Mouse (Mus musculus): ENCODE measurements at regions not wholly inside any gene's neighbourhood (a gene's known extent, or its start where the extent isn't known, plus 50 kb on each side); places are given as distances from the start of the nearest gene placed in this dataset.

DNA sequence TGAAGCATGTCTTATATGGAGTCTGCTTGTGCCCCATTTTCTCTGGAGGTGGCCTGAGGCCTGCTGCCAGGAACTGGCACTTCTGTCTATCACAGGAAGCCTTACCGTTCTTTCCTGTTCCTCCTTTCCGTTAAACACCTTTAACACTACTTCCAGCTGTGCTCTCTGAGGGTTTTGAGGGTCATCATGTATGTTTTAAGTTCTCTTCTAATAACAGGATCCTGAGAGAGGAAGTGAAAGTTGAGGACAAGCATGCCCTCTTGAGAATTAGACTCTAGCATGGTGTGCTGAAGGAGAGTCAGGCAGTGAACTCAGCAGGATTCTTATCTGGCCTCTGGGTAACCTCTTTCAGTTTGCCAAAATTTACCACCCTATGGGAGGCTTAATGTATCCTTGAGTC, 418.0 kb upstream of the 9430069I07Rik start:
- DNase-seq (ENCODE audit: low spot score in 2 of 2): no peak

DNA sequence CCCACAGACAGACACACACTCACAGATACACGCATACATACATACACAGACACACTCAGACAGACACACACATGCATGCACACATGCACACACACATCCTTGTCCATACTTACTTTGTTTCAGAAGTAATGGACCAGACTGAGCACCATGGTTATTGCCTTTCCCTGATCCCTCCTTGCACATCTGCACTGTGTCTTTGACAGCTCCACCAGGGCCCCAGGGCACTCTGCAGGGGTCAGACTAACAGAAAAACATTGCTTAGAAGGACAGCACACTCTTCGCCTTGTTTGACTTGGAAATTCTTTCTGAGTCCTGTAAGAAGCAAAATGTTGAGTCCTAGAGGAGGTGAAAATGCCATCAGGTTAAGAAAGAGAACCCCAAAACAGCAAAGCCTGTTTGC, 394.1 kb upstream of the 9430069I07Rik start:
- DNase-seq (ENCODE audit: low spot score in 2 of 2): no peak

DNA sequence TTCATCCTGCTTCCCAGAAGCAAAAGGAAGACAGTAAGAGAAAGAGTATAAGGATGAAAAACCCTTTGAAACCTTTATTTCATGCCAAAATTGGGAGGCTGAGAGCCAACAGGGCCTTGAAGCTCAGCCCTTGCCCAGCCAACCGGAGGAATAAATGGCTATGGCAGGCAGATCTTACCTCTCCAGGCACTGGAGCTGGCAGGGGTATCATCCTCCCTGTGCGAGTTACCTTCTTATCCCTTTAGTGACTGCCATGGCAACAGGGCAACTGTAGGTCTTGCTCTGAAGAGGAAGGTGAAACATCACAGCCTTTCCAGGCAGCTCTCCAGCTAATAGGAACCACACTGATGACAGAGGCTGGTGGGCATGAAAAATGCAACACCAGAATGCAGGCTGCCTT, 393.3 kb upstream of the 9430069I07Rik start:
- DNase-seq (ENCODE audit: low spot score in 2 of 2): no peak

DNA sequence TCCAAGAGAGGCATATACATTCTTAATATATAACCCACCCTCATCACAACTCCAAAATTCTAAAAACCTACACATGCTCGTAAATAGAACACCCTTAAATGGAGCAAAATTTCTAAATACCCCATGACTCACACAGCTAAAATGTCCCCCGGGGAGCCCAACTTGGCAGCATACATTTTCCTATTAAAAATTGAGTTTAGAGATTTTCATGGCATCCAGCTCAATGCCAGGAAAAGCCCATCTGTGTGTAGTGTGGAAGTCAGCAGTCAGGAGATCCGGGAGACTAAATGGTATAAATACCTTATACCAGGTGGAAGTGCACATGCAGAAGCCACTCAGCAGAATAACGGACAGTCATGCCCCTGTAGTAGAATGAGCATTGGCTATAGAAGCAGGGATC, 389.4 kb upstream of the 9430069I07Rik start:
- no peak for DNase-seq (ENCODE audit: low spot score in 2 of 2)

GRCm38 (mm10) chr15:34743130-34743782, 385.6 kb upstream of the 9430069I07Rik start:
- peak in 1 of 2 experiments; percentile 27 for DNase-seq (ENCODE audit: low spot score in 2 of 2)

- no peak for DNase-seq (ENCODE audit: low spot score in 2 of 2)
These were observed 383.8 kb upstream of the 9430069I07Rik start for GRCm38 (mm10) chr15:34741488-34741887.
